Mouse (Mus musculus): ENCODE measurements around the gene Phc3. TPM values are rescaled to one million over a fixed set of nuclear protein-coding genes. Genes with fewer than 3 reads are reported as not detected.

The Phc3 gene
- polyA plus RNA-seq, 1 experiment from 2014 or later, result 13.5 TPM

DNA sequence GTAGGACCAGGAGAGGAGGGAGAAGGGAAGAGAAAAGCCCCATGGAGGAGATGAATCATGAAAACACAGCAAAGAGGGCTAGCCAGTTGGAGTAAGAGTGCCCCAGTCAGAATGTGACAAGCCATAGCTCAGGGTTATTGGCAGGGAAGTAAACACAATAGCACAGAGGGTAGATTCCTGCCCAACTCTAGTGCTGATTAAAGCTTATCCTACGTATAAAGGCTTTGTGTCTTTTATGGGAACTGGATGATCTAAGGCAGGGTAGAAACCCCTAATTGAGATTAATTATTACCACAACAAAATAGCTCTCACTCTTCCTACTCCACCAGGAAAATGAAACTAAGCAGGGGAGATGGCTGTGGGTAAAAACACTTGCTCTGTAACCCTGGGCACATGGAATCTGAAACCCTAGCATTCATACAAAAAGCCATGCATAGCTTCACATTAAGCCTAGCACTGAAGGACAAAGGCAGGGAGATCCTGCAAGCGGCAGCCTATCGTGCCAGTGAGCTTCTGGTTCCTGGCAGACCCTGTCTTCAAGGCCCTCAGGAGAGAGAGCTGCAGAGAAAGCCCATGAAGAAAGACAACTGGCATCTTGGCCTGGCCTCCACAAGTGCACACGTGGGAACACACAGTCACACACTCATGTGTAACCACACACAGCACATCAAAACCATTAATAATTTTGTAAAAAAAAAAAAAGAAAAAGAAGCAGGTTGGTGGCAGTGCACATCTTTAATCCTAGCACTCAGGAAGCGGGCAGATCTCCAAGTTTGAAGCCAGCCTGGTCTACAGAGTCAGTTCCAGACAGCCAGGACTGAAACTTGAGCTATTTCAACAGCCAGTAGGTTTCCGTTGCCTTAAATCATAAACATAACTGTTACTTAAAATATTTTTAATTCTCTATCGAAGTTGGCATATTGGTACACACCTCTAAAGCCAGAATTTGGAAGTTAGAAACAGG, 9.1 kb downstream of the Phc3 start:
- no peak overlapping the region for H3K9ac ChIP-seq (replicated peaks; ENCODE audit: low read depth, low read length)

DNA sequence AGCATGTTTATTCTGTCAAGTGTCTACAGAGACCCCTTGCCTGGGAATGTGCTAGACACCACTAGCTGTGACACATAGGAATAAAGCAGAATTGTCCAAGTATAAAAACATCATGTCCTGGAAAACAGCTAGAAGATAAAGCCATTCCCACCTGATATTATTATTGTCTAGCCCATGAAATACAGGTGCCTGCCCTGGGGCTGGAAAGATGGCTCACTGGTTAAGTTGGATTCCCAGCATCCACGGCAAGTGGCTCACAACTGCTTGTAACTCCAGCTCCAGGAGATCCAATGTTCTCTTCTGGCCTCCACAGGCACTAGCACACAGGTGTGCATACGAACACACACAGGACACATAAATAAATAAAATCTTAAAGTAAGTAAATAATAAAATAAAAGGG, 10.5 kb downstream of the Phc3 start:
- Histone ChIP-seq H3K4me1 (ENCODE audit: control insufficient read depth, insufficient read depth, low read length) (no peaks in the 10 kb centered on the region), H3K9ac (replicated peaks; ENCODE audit: low read depth, low read length) (no peak overlapping the region), H3K9me3 (ENCODE audit: control insufficient read depth, low read length) (no peaks in the 10 kb centered on the region), H3K27ac (ENCODE audit: low read depth, low read length) (no peak overlapping the region), H3K36me3 (ENCODE audit: control insufficient read depth, insufficient read depth, low read length) (peaks cover 46% of the 10 kb centered on the region), H3K4me2 (ENCODE audit: low read depth, low read length) (no peak overlapping the region), H3K27me3 (ENCODE audit: control insufficient read depth, insufficient read depth, low read length) (no peaks in the 10 kb centered on the region), H3K4me3 (ENCODE audit: low read depth, low read length) (no peak overlapping the region)
- WGBS, result 93% methylated on average over 2 of the region's 2 CpGs
- no peak for ATAC-seq (ENCODE audit: low read depth)

More for the DNA sequence above, 9.1 kb downstream of the Phc3 start:
- Histone ChIP-seq H3K27me3 (ENCODE audit: control insufficient read depth, insufficient read depth, low read length) (no peaks in the 10 kb centered on the region), H3K4me1 (ENCODE audit: control insufficient read depth, insufficient read depth, low read length) (no peaks in the 10 kb centered on the region), H3K27ac (ENCODE audit: low read depth, low read length) (no peak overlapping the region), H3K36me3 (ENCODE audit: control insufficient read depth, insufficient read depth, low read length) (peaks cover 54% of the 10 kb centered on the region), H3K9me3 (ENCODE audit: control insufficient read depth, low read length) (no peaks in the 10 kb centered on the region), H3K4me3 (ENCODE audit: low read depth, low read length) (no peak overlapping the region), H3K4me2 (ENCODE audit: low read depth, low read length) (no peak overlapping the region)
- WGBS, result 67% methylated on average over 7 of the region's 7 CpGs
- no peak for ATAC-seq (ENCODE audit: low read depth)

DNA sequence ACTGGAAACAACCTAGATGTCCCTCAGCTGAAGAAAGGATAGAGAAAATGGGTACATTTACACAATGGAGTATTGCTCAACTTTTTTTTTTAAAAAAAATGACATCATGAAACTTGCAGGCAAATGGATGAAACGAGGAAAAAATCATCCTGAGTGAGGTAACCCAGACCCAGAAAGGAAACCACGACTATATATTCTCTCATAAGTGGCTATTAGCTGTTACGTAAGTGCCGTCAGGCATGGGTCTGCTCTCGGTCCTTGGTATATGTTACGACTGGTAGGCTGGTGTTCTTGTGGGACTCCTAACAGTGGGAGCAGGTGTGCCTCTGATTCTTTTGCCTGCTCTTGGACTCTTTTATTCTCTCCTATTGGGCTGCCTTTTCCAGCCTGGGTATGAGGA, 12.9 kb downstream of the Phc3 start:
- Histone ChIP-seq H3K4me2 (ENCODE audit: low read depth, low read length) (no peak overlapping the region), H3K36me3 (ENCODE audit: control insufficient read depth, insufficient read depth, low read length) (peaks cover 42% of the 10 kb centered on the region), H3K4me3 (ENCODE audit: low read depth, low read length) (no peak overlapping the region), H3K9me3 (ENCODE audit: control insufficient read depth, low read length) (no peaks in the 10 kb centered on the region), H3K27me3 (ENCODE audit: control insufficient read depth, insufficient read depth, low read length) (no peaks in the 10 kb centered on the region), H3K27ac (ENCODE audit: low read depth, low read length) (no peak overlapping the region), H3K4me1 (ENCODE audit: control insufficient read depth, insufficient read depth, low read length) (no peaks in the 10 kb centered on the region), H3K9ac (replicated peaks; ENCODE audit: low read depth, low read length) (no peak overlapping the region)
- no peak for ATAC-seq (ENCODE audit: low read depth)
- 94% methylated on average over 6 of the region's 6 CpGs for WGBS

DNA sequence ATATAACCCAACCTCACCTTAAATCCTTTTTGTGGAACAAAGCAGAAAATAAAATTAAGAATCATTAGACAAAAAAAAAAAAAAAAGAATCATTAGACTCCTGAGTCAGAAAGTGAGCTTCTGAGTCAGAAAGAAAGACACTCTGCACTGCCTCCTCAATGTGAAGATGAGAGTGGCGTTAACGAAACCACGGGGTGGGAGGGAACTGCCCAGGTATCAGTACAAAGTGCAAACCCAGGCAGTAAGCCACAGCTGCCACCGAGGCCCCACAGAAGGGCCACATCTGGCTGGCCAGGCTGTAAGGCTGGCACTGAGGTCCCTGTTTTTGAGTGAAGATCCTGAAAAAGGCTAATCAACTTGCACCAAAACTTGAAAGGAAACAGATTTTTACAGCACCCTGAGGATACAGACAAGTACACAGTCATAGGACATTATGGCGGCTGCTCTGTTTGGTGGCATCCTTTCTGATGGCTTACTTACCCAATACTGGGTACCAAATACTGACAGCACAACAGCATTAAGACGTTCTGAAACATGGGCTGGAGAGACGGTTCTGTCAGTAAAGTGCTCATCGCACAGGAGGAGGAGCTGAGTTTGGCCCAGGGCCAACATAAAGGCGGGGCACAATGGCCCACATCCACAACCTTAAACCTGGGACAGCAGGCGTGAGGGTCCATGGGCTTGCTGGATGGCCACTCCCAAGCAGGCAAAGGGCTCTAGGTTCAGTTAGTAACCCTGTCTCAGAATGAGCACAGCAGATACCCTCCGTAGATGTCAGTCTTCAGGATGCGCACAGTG, 16.7 kb downstream of the Phc3 start:
- Histone ChIP-seq H3K27ac (ENCODE audit: low read depth, low read length) (no peak overlapping the region), H3K27me3 (ENCODE audit: control insufficient read depth, insufficient read depth, low read length) (no peaks in the 10 kb centered on the region), H3K9me3 (ENCODE audit: control insufficient read depth, low read length) (no peaks in the 10 kb centered on the region), H3K9ac (replicated peaks; ENCODE audit: low read depth, low read length) (no peak overlapping the region), H3K4me3 (ENCODE audit: low read depth, low read length) (no peak overlapping the region), H3K4me1 (ENCODE audit: control insufficient read depth, insufficient read depth, low read length) (no peaks in the 10 kb centered on the region), H3K4me2 (ENCODE audit: low read depth, low read length) (no peak overlapping the region), H3K36me3 (ENCODE audit: control insufficient read depth, insufficient read depth, low read length) (peaks cover 37% of the 10 kb centered on the region)
- WGBS, result 88% methylated on average over 12 of the region's 12 CpGs
- ATAC-seq (ENCODE audit: low read depth), result no peak

- WGBS, result 92% methylated on average over 3 of the region's 3 CpGs
- Histone ChIP-seq H3K4me1 (ENCODE audit: control insufficient read depth, insufficient read depth, low read length) (no peaks in the 10 kb centered on the region), H3K27ac (ENCODE audit: low read depth, low read length) (no peak overlapping the region), H3K9me3 (ENCODE audit: control insufficient read depth, low read length) (no peaks in the 10 kb centered on the region), H3K36me3 (ENCODE audit: control insufficient read depth, insufficient read depth, low read length) (peaks cover 33% of the 10 kb centered on the region), H3K4me3 (ENCODE audit: low read depth, low read length) (no peak overlapping the region), H3K27me3 (ENCODE audit: control insufficient read depth, insufficient read depth, low read length) (no peaks in the 10 kb centered on the region), H3K9ac (replicated peaks; ENCODE audit: low read depth, low read length) (no peak overlapping the region), H3K4me2 (ENCODE audit: low read depth, low read length) (no peak overlapping the region)
- ATAC-seq (ENCODE audit: low read depth), result no peak
Observed at GRCm38 (mm10) chr3:30951652-30952051, 17.6 kb downstream of the Phc3 start.

DNA sequence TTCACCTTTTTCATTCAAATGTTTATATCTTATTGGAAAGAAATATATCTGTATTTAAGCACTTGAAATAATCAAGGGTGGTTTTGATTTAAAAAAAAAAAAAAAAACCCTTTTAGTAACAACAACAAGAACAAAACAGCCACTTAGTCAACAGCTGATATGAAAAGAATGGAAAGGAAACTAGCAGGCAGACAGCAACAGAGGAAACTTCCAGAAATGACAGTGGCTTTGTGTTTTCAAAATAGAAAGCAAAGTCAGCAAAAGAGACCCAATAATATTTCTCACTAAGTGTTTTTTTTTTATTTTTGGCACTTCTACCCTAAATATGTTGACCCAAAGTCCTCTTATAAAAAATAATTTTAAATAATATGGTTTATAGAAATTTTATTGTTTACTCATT, 34.8 kb downstream of the Phc3 start:
- Histone ChIP-seq H3K4me3 (ENCODE audit: low read depth, low read length) (no peak overlapping the region), H3K4me1 (ENCODE audit: control insufficient read depth, insufficient read depth, low read length) (no peaks in the 10 kb centered on the region), H3K36me3 (ENCODE audit: control insufficient read depth, insufficient read depth, low read length) (peaks cover 19% of the 10 kb centered on the region), H3K27me3 (ENCODE audit: control insufficient read depth, insufficient read depth, low read length) (no peaks in the 10 kb centered on the region), H3K9ac (replicated peaks; ENCODE audit: low read depth, low read length) (no peak overlapping the region), H3K27ac (ENCODE audit: low read depth, low read length) (no peak overlapping the region), H3K4me2 (ENCODE audit: low read depth, low read length) (no peak overlapping the region), H3K9me3 (ENCODE audit: control insufficient read depth, low read length) (no peaks in the 10 kb centered on the region)
- ATAC-seq (ENCODE audit: low read depth), result no peak

DNA sequence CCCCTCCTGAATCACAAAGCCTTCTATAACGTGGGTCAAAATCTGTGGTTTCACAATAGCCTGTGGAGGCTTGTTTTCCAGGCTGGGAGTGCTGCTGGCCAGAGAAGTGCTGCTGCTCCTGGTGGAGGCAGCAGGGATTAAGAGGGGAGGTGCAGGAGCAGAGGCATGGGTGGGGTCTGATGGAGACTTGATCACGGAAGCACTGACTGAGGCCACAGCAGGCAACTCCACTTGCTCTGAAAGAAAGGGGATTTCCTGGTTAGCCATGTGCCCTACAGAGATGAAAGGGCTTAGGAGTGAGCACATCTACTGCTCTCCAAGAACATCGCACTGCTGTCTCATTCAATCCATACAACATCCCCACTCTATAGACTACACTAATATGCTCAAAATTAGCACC, 39.4 kb downstream of the Phc3 start:
- H3K4me1 ChIP-seq (ENCODE audit: control insufficient read depth, insufficient read depth, low read length), result no peaks in the 10 kb centered on the region
- peaks cover 12% of the 10 kb centered on the region for H3K36me3 ChIP-seq (ENCODE audit: control insufficient read depth, insufficient read depth, low read length)
- WGBS, result 56% methylated on average over 3 of the region's 3 CpGs
- no peak overlapping the region for H3K27ac ChIP-seq (ENCODE audit: low read depth, low read length)
- no peak overlapping the region for H3K4me3 ChIP-seq (ENCODE audit: low read depth, low read length)
- no peaks in the 10 kb centered on the region for H3K27me3 ChIP-seq (ENCODE audit: control insufficient read depth, insufficient read depth, low read length)
- H3K4me2 ChIP-seq (ENCODE audit: low read depth, low read length), result no peak overlapping the region
- no peak overlapping the region for H3K9ac ChIP-seq (replicated peaks; ENCODE audit: low read depth, low read length)
- ATAC-seq (ENCODE audit: low read depth), result no peak
- no peaks in the 10 kb centered on the region for H3K9me3 ChIP-seq (ENCODE audit: control insufficient read depth, low read length)

- no peaks in the 10 kb centered on the region for H3K9me3 ChIP-seq (ENCODE audit: control insufficient read depth, low read length)
- no peaks in the 10 kb centered on the region for H3K27me3 ChIP-seq (ENCODE audit: control insufficient read depth, insufficient read depth, low read length)
- no peak overlapping the region for H3K27ac ChIP-seq (ENCODE audit: low read depth, low read length)
- 93% methylated on average over 3 of the region's 3 CpGs for WGBS
- peaks cover 12% of the 10 kb centered on the region for H3K36me3 ChIP-seq (ENCODE audit: control insufficient read depth, insufficient read depth, low read length)
- H3K4me3 ChIP-seq (ENCODE audit: low read depth, low read length), result no peak overlapping the region
- ATAC-seq (ENCODE audit: low read depth), result no peak
- H3K9ac ChIP-seq (replicated peaks; ENCODE audit: low read depth, low read length), result no peak overlapping the region
- H3K4me1 ChIP-seq (ENCODE audit: control insufficient read depth, insufficient read depth, low read length), result no peaks in the 10 kb centered on the region
- H3K4me2 ChIP-seq (ENCODE audit: low read depth, low read length), result no peak overlapping the region
Observed at GRCm38 (mm10) chr3:30927664-30928063, 41.6 kb downstream of the Phc3 start.

GRCm38 (mm10) chr3:30917160-30917559, 52.1 kb downstream of the Phc3 start:
- no peak overlapping the region for H3K9ac ChIP-seq (replicated peaks; ENCODE audit: low read depth, low read length)
- peaks cover 26% of the 10 kb centered on the region for H3K36me3 ChIP-seq (ENCODE audit: control insufficient read depth, insufficient read depth, low read length)
- no peaks in the 10 kb centered on the region for H3K27me3 ChIP-seq (ENCODE audit: control insufficient read depth, insufficient read depth, low read length)
- WGBS, result 88% methylated on average over 4 of the region's 4 CpGs
- no peak overlapping the region for H3K4me3 ChIP-seq (ENCODE audit: low read depth, low read length)
- no peak for ATAC-seq (ENCODE audit: low read depth)
- H3K9me3 ChIP-seq (ENCODE audit: control insufficient read depth, low read length), result no peaks in the 10 kb centered on the region
- H3K27ac ChIP-seq (ENCODE audit: low read depth, low read length), result no peak overlapping the region
- H3K4me1 ChIP-seq (ENCODE audit: control insufficient read depth, insufficient read depth, low read length), result no peaks in the 10 kb centered on the region
- no peak overlapping the region for H3K4me2 ChIP-seq (ENCODE audit: low read depth, low read length)

All from neural tube, embryonic 14.5 days (tissue).